Mouse (Mus musculus) MEL (cell line): ENCODE data around the gene Map3k12. TPM values are rescaled to one million over a fixed set of nuclear protein-coding genes. Genes with fewer than 3 reads are reported as not detected.

ENCODE experiments used
- DNase-seq: peaks from one replicate; pipeline ENCODE4 v3.0.0; 2011; ENCODE audit warnings: low read depth, low spot score
- H3K27ac ChIP-seq: 2 replicates; pipeline ENCODE4 v1.5.1; 2012; ENCODE audit warnings: low read depth, mild to moderate bottlenecking, control low read depth, low read length, moderate library complexity; ENCODE audit not compliant: control insufficient read depth
- H3K27me3 ChIP-seq, 2 experiments: fragments of 150-350 bp in 1 of 2; sonication (generic) in 1 of 2; 2 replicates each; pipeline ENCODE4 v1.6.1; 2012; ENCODE audit warnings: low read length in 2 of 2, mild to moderate bottlenecking in 2 of 2, improper control_type of control experiment in 1 of 2, moderate library complexity in 1 of 2; ENCODE audit not compliant: insufficient read depth in 2 of 2, control insufficient read depth in 1 of 2
- H3K36me3 ChIP-seq, 2 experiments: 2 replicates each; pipeline ENCODE4 v1.6.1; 2012 to 2014; ENCODE audit warnings: low read length in 2 of 2, improper control_type of control experiment in 1 of 2, inconsistent platforms in 1 of 2, mild to moderate bottlenecking in 1 of 2; ENCODE audit not compliant: insufficient read depth in 2 of 2, control insufficient read depth in 1 of 2
- H3K4me1 ChIP-seq, 2 experiments: fragments of 150-350 bp in 1 of 2; sonication (generic) in 1 of 2; 2 replicates each; pipeline ENCODE4 v1.6.1; 2012; ENCODE audit warnings: low read length in 2 of 2, improper control_type of control experiment in 1 of 2, mild to moderate bottlenecking in 1 of 2; ENCODE audit not compliant: insufficient read depth in 2 of 2, control insufficient read depth in 1 of 2
- H3K4me3 ChIP-seq, 2 experiments: fragments of 150-350 bp in 1 of 2; sonication (generic) in 1 of 2; 2 replicates each; pipeline ENCODE4 v1.5.1; 2012; ENCODE audit warnings: low read depth in 2 of 2, low read length in 2 of 2, mild to moderate bottlenecking in 2 of 2, moderate library complexity in 2 of 2, control low read depth in 1 of 2, improper control_type of control experiment in 1 of 2; ENCODE audit not compliant: control insufficient read depth in 1 of 2, insufficient read depth in 1 of 2
- H3K79me2 ChIP-seq: 2 replicates; pipeline ENCODE4 v1.6.1; 2012; ENCODE audit warnings: mild to moderate bottlenecking, low read length, moderate library complexity; ENCODE audit not compliant: control insufficient read depth, poor library complexity, insufficient read depth
- H3K9ac ChIP-seq: 2 replicates; pipeline ENCODE4 v1.6.1; 2012; ENCODE audit warnings: low read depth, mild to moderate bottlenecking, control low read depth, low read length, moderate library complexity; ENCODE audit not compliant: control insufficient read depth, poor library complexity, severe bottlenecking
- H3K9me3 ChIP-seq: fragments of 150-350 bp; sonication (generic); replicated peaks from 2 replicates; pipeline ENCODE4 v1.6.1; 2012; ENCODE audit warnings: mild to moderate bottlenecking, low read length, improper control_type of control experiment, moderate library complexity; ENCODE audit not compliant: insufficient read depth
- UBTF ChIP-seq: IDR thresholded peaks from 2 replicates; pipeline ENCODE4 v1.6.1; 2012; ENCODE audit warnings: low read depth, mild to moderate bottlenecking, inconsistent platforms, low read length, improper control_type of control experiment, moderate library complexity, borderline replicate concordance; ENCODE audit not compliant: insufficient read depth
- polyA plus RNA-seq, 2 experiments: library from polyadenylated mRNA; stranded (reverse) in 1 of 2; unstranded in 1 of 2; fragments of >175 nt in 1 of 2; fragments of >200 nt in 1 of 2; gene quantifications; 2 replicates each; pipeline versions ENCODE4 v1.2.1 to v1.2.4; 2012; ENCODE audit warnings: low replicate concordance in 2 of 2, low read depth in 1 of 2; ENCODE audit not compliant: insufficient read length in 2 of 2, insufficient read depth in 1 of 2, missing spikeins in 1 of 2
- total RNA-seq: library from RNA; depleted of rRNA; stranded (reverse); fragments of 300-350 nt; gene quantifications from 2 replicates; pipeline ENCODE4 v1.2.3, GENCODE M21; 2012; rRNA removed

The Map3k12 gene
- total and polyA plus RNA-seq, 3 experiments: 1.7 to 2.8 TPM; not detected in 1

DNA sequence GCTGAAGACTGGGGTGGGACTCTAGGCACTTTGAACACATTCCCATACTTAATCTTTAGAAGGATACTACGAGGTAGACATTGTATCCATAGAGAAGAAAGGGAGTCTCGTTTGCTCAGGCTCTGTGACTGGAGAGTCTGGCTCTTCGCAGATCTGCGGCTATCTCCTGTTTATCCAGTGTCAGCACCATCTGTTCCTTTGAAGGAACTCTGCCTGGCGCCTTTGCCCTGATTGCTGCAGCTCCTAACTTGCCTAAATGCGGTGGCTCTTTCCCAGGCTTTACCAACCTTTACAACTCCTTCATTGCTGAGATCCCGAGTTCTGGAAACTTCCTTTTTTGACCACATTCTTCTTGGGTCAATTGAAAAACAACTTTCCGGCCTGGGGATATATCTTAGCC is 67.5 kb downstream of the Map3k12 start:
- H3K4me1 ChIP-seq: peaks cover 2 to 20% of the 10 kb centered on the region in 2 experiments; a peak in 3 of 4 replicates
- H3K4me3 ChIP-seq: no peak overlapping the region
- DNase-seq: no peak
- peaks cover 0 to 6% of the 10 kb centered on the region in 2 experiments; a peak in 1 of 4 replicates for H3K36me3 ChIP-seq
- H3K9me3 ChIP-seq: no peaks in the 10 kb centered on the region
- no peaks in the 10 kb centered on the region for H3K27me3 ChIP-seq
- no peak overlapping the region for H3K9ac ChIP-seq
- no peaks in the 10 kb centered on the region; the same call in 1 of the 2 replicates for H3K79me2 ChIP-seq
- no peak for TF ChIP-seq UBTF
- TF ChIP-seq, all 39 proteins: peak for 0
- no peak overlapping the region for H3K27ac ChIP-seq

Other genes with a start within 250 kb of the Map3k12 start
- gene Gm9918, start 246.5 kb downstream of the Map3k12 start, total RNA-seq: not detected in 2 replicates
- gene Gm9918, start 246.5 kb downstream of the Map3k12 start, polyA plus RNA-seq: under 1 TPM in 1 of 2 experiments, not detected in 1; 0.04 TPM
- 49.7 and 56.3 TPM in 2 replicates for gene Mfsd5, start 237.6 kb downstream of the Map3k12 start, total RNA-seq
- gene Mfsd5, start 237.6 kb downstream of the Map3k12 start, polyA plus RNA-seq: 100 to 1,000 TPM in 1 of 2 experiments, 10 to 100 TPM in 1; 83.6 to 115 TPM
- 49.8 and 52.5 TPM in 2 replicates for gene Espl1, start 220.8 kb downstream of the Map3k12 start, total RNA-seq
- 100 to 1,000 TPM in 1 of 2 experiments, 10 to 100 TPM in 1; 94.1 to 142 TPM for gene Espl1, start 220.8 kb downstream of the Map3k12 start, polyA plus RNA-seq
- 290 and 302 TPM in 2 replicates for gene Pfdn5, start 190.9 kb downstream of the Map3k12 start, total RNA-seq
- 1,000 to 10,000 TPM in 1 of 2 experiments, 100 to 1,000 TPM in 1; 465 to 7,439 TPM for gene Pfdn5, start 190.9 kb downstream of the Map3k12 start, polyA plus RNA-seq
- 126 and 140 TPM in 2 replicates for gene Myg1, start 185.4 kb downstream of the Map3k12 start, total RNA-seq
- gene Myg1, start 185.4 kb downstream of the Map3k12 start, polyA plus RNA-seq: 100 to 1,000 TPM; 135 to 292 TPM
- gene Aaas, start 166.3 kb downstream of the Map3k12 start, total RNA-seq: 48.7 and 61.5 TPM in 2 replicates
- gene Aaas, start 166.3 kb downstream of the Map3k12 start, polyA plus RNA-seq: 100 to 1,000 TPM in 1 of 2 experiments, not detected in 1; 205 TPM
- not detected in 2 replicates for gene Sp7, start 149.9 kb downstream of the Map3k12 start, total RNA-seq
- gene Sp7, start 149.9 kb downstream of the Map3k12 start, polyA plus RNA-seq: not detected
- 16.3 and 22.0 TPM in 2 replicates for gene Sp1, start 110.9 kb downstream of the Map3k12 start, total RNA-seq
- gene Sp1, start 110.9 kb downstream of the Map3k12 start, polyA plus RNA-seq: 10 to 100 TPM; 47.2 to 92.3 TPM
- gene Amhr2, start 71.7 kb downstream of the Map3k12 start, total RNA-seq: 6.9 and 8.0 TPM in 2 replicates
- gene Amhr2, start 71.7 kb downstream of the Map3k12 start, polyA plus RNA-seq: 10 to 100 TPM in 1 of 2 experiments, not detected in 1; 22.7 TPM
- 15.2 and 17.3 TPM in 2 replicates for gene Prr13, start 58.0 kb downstream of the Map3k12 start, total RNA-seq
- 10 to 100 TPM in 1 of 2 experiments, not detected in 1; 73.3 TPM for gene Prr13, start 58.0 kb downstream of the Map3k12 start, polyA plus RNA-seq
- 359 and 427 TPM in 2 replicates for gene Pcbp2, start 46.5 kb downstream of the Map3k12 start, total RNA-seq
- gene Pcbp2, start 46.5 kb downstream of the Map3k12 start, polyA plus RNA-seq: 1,000 to 10,000 TPM in 1 of 2 experiments, 100 to 1,000 TPM in 1; 977 to 2,091 TPM
- gene Gm10337, start 13.3 kb downstream of the Map3k12 start, total RNA-seq: not detected in 2 replicates
- gene Gm10337, start 13.3 kb downstream of the Map3k12 start, polyA plus RNA-seq: not detected
- gene Tarbp2, start 1.1 kb upstream of the Map3k12 start, total RNA-seq: 135 and 155 TPM in 2 replicates
- 100 to 1,000 TPM in 1 of 2 experiments, not detected in 1; 182 TPM for gene Tarbp2, start 1.1 kb upstream of the Map3k12 start, polyA plus RNA-seq
- gene Npff, start 7.9 kb upstream of the Map3k12 start, total RNA-seq: 0.85 and 1.8 TPM in 2 replicates
- 1 to 10 TPM in 1 of 2 experiments, not detected in 1; 5.5 TPM for gene Npff, start 7.9 kb upstream of the Map3k12 start, polyA plus RNA-seq
- 0.20 TPM in 1 of 2 replicates, not detected in the other for gene Gm28047, start 108.0 kb upstream of the Map3k12 start, total RNA-seq
- gene Gm28047, start 108.0 kb upstream of the Map3k12 start, polyA plus RNA-seq: under 1 TPM in 1 of 2 experiments, not detected in 1; 0.52 TPM
- gene Atf7, start 108.4 kb upstream of the Map3k12 start, total RNA-seq: 10.4 and 12.8 TPM in 2 replicates
- 10 to 100 TPM in 1 of 2 experiments, not detected in 1; 49.6 TPM for gene Atf7, start 108.4 kb upstream of the Map3k12 start, polyA plus RNA-seq
- gene Atp5g2, start 155.3 kb upstream of the Map3k12 start, total RNA-seq: 513 and 583 TPM in 2 replicates
- gene Atp5g2, start 155.3 kb upstream of the Map3k12 start, polyA plus RNA-seq: 10 to 100 TPM in 1 of 2 experiments, not detected in 1; 59.4 TPM
- 2.9 and 3.5 TPM in 2 replicates for gene Calcoco1, start 205.1 kb upstream of the Map3k12 start, total RNA-seq
- gene Calcoco1, start 205.1 kb upstream of the Map3k12 start, polyA plus RNA-seq: 10 to 100 TPM in 1 of 2 experiments, not detected in 1; 19.0 TPM